8 mouse cellular contexts compared by ENCODE assay signal in the genomic region with DNA sequence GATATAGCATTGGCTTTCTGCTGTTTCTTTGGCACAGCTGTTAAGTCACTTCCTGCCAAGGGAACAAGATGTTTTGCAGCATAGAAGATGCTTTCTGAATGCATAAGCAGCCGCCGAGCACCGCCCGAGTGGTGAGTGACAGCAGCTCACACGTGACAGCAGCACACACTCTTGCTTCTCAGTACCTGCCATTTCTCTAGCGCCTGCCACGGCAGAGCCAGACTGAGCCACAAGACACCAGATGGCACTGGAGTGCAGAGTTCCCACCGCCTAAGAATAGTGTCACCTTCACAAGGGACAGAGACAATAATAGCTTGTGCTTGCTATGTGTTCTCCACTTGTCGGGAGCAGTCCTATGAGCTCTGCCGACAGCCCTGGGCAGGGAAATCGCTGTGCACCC. TPM values are rescaled to one million over a fixed set of nuclear protein-coding genes. Genes with fewer than 3 reads are reported as not detected.
DNase-seq lines count a peak whose midpoint lies in the region; ATAC-seq lines count a peak whose summit lies in the region.
"Had no signal": no experiment of that assay in that cellular context is flagged by ENCODE, and none has a peak within 500 bp of the region (broad histone marks: within the 10 kb centered on the region; RNA-seq: fewer than 3 reads in every experiment).

No protein-coding gene starts in this region.

- H3K9me3 ChIP-seq in forebrain, embryonic 13.5 days (replicated peaks) = no peaks in the 10 kb centered on the region
- no peaks in the 10 kb centered on the region for H3K9me3 ChIP-seq in hindbrain, embryonic 12.5 days (replicated peaks)
- no peaks in the 10 kb centered on the region for H3K9me3 ChIP-seq in neural tube, embryonic 12.5 days
- H3K9me3 ChIP-seq: limb, embryonic 13.5 days had no signal

- H3K36me3 ChIP-seq in forebrain, embryonic 13.5 days (ENCODE audit: poor library complexity, severe bottlenecking) = no peaks in the 10 kb centered on the region
- no peaks in the 10 kb centered on the region for H3K36me3 ChIP-seq in hindbrain, embryonic 12.5 days
- no peaks in the 10 kb centered on the region for H3K36me3 ChIP-seq in neural tube, embryonic 12.5 days
- H3K36me3 ChIP-seq: limb, embryonic 13.5 days had no signal

- DNase-seq in thymus, postnatal 4 days = peak; percentile 33
- DNase-seq in thymus, postnatal 25 days = no peak
- DNase-seq in lung, postnatal 36 days = no peak

- no peak overlapping the region for H3K4me3 ChIP-seq in forebrain, embryonic 13.5 days
- no peak overlapping the region for H3K4me3 ChIP-seq in hindbrain, embryonic 12.5 days
- H3K4me3 ChIP-seq in neural tube, embryonic 12.5 days = no peak overlapping the region
- H3K4me3 ChIP-seq: limb, embryonic 13.5 days had no signal

- H3K9ac ChIP-seq in forebrain, embryonic 13.5 days = no peak overlapping the region
- no peak overlapping the region for H3K9ac ChIP-seq in hindbrain, embryonic 12.5 days
- no peak overlapping the region for H3K9ac ChIP-seq in neural tube, embryonic 12.5 days
- H3K9ac ChIP-seq: limb, embryonic 13.5 days had no signal

- H3K27ac ChIP-seq in forebrain, embryonic 13.5 days = peak overlapping the region; percentile 48; the same call in 1 of the 2 replicates
- H3K27ac ChIP-seq in hindbrain, embryonic 12.5 days = no peak overlapping the region
- no peak overlapping the region for H3K27ac ChIP-seq in neural tube, embryonic 12.5 days
- H3K27ac ChIP-seq: limb, embryonic 13.5 days had no signal

- H3K4me2 ChIP-seq in forebrain, embryonic 13.5 days = no peak overlapping the region
- no peak overlapping the region for H3K4me2 ChIP-seq in hindbrain, embryonic 12.5 days (replicated peaks)
- H3K4me2 ChIP-seq in neural tube, embryonic 12.5 days (replicated peaks) = no peak overlapping the region
- H3K4me2 ChIP-seq: limb, embryonic 13.5 days had no signal

- ATAC-seq in forebrain, embryonic 13.5 days = peak; percentile 98
- peak; percentile 95 for ATAC-seq in hindbrain, embryonic 12.5 days (ENCODE audit: low FRiP score)
- peak; percentile 85 for ATAC-seq in neural tube, embryonic 12.5 days (ENCODE audit: low FRiP score, low read depth)
- ATAC-seq in erythroblast, adult 5-6 weeks (replicated peaks; ENCODE audit: low FRiP score, poor library complexity, severe bottlenecking) = no peak

- WGBS in forebrain, embryonic 13.5 days = 31% methylated on average over 11 of the region's 11 CpGs
- WGBS in hindbrain, embryonic 12.5 days = 39% methylated on average over 11 of the region's 11 CpGs
- WGBS in neural tube, embryonic 12.5 days = 49% methylated on average over 11 of the region's 11 CpGs

- H3K27me3 ChIP-seq in forebrain, embryonic 13.5 days = no peaks in the 10 kb centered on the region
- no peaks in the 10 kb centered on the region for H3K27me3 ChIP-seq in hindbrain, embryonic 12.5 days
- no peaks in the 10 kb centered on the region for H3K27me3 ChIP-seq in neural tube, embryonic 12.5 days (replicated peaks)
- H3K27me3 ChIP-seq: limb, embryonic 13.5 days had no signal

- peaks cover 18% of the 10 kb centered on the region for H3K4me1 ChIP-seq in forebrain, embryonic 13.5 days
- H3K4me1 ChIP-seq in hindbrain, embryonic 12.5 days = peaks cover 9% of the 10 kb centered on the region
- no peaks in the 10 kb centered on the region; the same call in 1 of the 2 replicates for H3K4me1 ChIP-seq in neural tube, embryonic 12.5 days

RNA-seq across cellular contexts. Expression of a gene that starts 23.9 kb away (rescaled TPM):
- 0.25 and 0.38 TPM in 2 replicates for polyA plus RNA-seq in forebrain, embryonic 13.5 days (2015; fragmentation: Nextera tagmentation; extraction: Ambion mirVana)
- polyA plus RNA-seq in hindbrain, embryonic 12.5 days (2016; fragmentation: Nextera tagmentation; extraction: Ambion mirVana) = 0.71 and 0.73 TPM in 2 replicates
- 0.45 and 0.71 TPM in 2 replicates for polyA plus RNA-seq in neural tube, embryonic 12.5 days (2016; fragmentation: Nextera tagmentation; extraction: Ambion mirVana)
- total RNA-seq in erythroblast, adult 5-6 weeks (2015; ENCODE audit: low replicate concordance) = not detected in 2 replicates
- not detected in 2 replicates for total RNA-seq in erythroblast, adult 5-6 weeks (2017; ENCODE audit: low replicate concordance)

RNA-seq across cellular contexts. Expression of a gene that starts 34.5 kb away (rescaled TPM):
- 9.6 and 11.2 TPM in 2 replicates for polyA plus RNA-seq in forebrain, embryonic 13.5 days (2015; fragmentation: Nextera tagmentation; extraction: Ambion mirVana)
- polyA plus RNA-seq in hindbrain, embryonic 12.5 days (2016; fragmentation: Nextera tagmentation; extraction: Ambion mirVana) = 5.6 and 5.7 TPM in 2 replicates
- polyA plus RNA-seq in neural tube, embryonic 12.5 days (2016; fragmentation: Nextera tagmentation; extraction: Ambion mirVana) = 3.3 and 5.2 TPM in 2 replicates
- not detected in 2 replicates for total RNA-seq in erythroblast, adult 5-6 weeks (2015; ENCODE audit: low replicate concordance)
- total RNA-seq in erythroblast, adult 5-6 weeks (2017; ENCODE audit: low replicate concordance) = not detected in 2 replicates
